Mouse (Mus musculus): ENCODE data around the gene Snrpc.
"Not testable (repeated sequence)": the region's sequence is repeated elsewhere in the genome, so short reads cannot be mapped to it uniquely, and the experiment has no call there.

The Snrpc gene

DNA sequence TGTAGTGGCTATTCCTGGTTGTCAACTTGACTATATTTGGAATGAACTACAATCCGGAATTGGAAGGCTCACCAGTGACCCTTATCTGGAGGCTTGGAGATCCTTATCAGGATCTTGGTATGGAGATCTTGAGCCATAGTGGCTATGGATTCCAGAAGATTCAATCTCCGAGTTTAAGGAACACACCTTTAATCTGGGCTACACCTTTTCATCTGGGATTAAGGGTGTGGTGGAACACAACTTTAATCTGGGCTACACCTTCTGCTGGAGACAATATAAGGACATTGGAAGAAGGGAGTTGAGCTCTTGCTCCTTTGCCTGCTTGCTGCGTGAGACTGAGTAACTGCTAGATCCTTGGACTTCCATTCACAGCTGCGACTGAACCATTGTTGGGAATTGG, at the start of gene Snrpc:
Gene Snrpc, plus strand, starts transcription at position 301 of the 400 bp plus-strand sequence.
- not testable (repeated sequence) for DNase-seq (ENCODE audit: low spot score in 2 of 2)

DNA sequence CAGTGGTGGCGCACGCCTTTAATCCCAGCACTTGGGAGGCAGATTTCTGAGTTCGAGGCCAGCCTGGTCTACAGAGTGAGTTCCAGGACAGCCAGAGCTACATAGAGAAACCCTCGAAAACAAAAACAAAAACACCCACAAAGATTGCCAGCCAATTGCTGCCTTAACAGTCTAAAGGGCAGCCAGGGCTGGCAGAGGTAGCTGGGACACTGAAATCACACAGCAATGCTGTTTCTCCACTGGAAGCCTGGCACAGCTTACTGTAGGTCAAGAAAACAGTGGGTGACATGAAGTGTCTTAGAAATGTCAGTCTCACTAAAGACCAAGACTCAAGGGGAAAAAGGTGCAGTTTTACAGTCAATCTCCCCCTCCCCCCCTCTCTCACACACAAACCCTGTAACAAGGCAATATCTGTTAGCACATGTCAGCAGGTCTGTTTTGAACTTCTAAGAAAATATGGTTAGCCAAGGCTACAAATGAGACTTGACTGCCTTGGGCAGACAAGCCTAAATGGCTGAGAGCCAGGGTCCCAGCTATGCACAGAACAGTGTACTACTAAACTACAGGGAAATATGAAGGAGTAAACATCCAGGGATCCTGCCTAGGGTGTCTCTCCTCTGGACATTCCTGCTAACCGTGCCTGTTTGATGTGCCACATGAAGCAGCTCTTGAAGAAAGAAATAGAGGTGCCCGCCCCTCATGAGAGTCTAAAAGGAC, 49.3 kb upstream of the Snrpc start:
- DNase-seq (ENCODE audit: low spot score in 2 of 2) = no peak

DNA sequence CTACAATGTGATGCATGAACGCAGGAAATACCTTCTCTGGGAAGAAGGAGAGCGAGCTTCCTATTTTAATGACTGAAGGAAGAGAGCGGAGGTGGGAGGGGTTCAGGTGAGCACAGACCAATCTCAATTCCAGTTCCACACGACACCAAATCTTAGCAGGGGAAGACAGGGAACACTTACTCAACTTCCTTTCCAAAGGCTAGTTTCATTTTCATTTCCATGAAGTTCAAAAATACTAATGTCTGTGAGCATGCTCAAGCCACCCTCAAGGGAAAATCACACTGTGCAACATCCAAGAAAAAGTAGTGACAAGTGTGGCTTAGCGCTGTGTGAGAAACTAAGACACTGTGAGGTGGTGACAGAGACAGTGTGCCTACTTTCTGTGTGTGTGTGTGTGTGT, 47.9 kb upstream of the Snrpc start:
- DNase-seq (ENCODE audit: low spot score in 2 of 2) = no peak

DNA sequence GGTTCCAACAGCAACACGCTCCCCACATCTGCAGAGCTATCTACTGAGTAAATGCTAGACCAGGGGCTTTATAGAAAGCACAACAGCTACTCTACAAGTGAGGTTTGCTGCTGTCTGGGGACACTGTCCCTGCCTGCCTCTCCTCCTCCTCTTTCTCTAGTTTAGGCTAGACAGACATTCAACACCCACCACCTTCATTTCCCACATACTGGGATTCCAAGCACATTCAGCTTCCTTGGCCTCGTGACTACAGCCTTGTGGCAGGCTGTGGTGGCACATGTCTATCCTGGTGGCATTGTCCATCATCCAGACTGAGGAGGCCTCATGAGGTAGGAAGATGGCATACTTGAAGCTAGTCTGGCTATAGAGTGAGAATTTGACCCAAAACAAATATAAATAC, 47.0 kb upstream of the Snrpc start:
- DNase-seq (ENCODE audit: low spot score in 2 of 2) = no peak

DNA sequence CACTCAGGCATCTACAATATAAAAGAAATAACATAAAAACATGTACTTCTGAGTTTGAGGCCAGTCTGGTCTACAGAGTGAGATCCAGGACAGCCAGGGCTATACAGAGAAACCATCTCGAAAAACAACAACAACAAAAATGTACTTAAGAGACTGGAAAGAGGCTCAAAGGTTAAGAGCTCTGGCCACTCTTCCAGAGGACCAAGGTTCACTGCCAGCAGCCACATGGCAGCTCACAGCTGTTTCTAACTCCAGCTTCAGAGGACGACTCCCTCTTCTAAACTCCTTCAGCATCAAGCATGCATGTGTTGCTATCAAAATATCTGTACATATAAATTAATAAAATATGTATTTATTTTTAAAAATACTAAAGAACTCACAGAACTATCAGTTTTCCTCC, 46.4 kb upstream of the Snrpc start:
- DNase-seq (ENCODE audit: low spot score in 2 of 2) = no peak

DNA sequence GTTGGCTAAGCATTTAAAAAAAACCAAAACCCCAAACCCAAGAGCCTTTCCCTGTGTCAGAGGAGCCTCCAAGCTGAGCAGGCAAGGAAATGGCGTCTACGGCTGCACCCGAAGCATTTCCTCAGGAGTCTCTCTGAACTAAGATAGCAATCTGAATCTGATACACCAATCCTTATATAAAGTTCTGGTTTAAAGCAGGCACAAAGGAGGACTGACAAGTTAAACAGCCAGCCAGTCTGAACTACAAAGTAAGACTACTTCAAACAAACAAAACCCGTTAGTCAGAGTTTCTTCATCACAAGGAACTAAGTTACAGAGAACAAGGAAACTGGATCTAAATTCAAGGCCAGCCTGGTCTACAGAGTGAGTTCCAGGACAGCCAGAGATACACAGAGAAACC, 45.4 kb upstream of the Snrpc start:
- no peak for DNase-seq (ENCODE audit: low spot score in 2 of 2)

DNA sequence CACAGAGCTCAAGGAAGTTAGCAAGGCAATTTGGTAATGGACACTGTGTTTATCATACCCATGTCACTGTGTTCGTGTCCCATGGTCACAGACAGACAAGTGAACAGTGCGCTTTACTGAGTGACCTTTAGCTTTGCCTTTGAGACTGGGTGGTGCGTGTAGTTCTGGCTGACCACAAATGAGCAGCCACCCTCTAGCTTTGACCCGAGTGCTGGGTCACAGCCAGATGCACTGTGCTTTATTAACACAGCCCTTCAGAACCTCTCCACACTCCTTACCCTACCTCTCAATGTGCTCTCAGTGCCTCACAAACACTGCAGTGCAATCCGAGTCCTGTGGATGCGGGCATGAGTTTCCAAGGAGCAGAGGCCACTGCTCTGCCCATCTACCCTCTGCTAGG, 44.8 kb upstream of the Snrpc start:
- no peak for DNase-seq (ENCODE audit: low spot score in 2 of 2)

DNA sequence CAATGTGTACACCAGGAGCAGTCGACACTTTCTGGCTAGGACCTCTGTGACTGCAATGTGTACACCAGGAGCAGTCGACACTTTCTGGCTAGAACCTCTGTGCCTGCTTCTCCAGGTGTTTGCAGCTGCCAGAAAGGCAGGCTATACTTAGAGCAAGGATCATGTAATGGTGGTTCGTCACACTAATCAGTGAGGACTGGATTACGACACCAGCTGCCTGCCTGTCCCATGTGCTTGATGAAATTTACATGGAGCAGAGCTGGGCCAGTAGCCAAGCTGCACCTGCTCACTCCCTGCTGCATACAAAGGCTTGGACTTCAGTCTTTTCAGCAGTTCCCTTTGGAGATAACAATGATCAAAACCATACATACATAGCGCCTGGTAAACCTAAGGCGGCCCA, 41.2 kb upstream of the Snrpc start:
- no peak for DNase-seq (ENCODE audit: low spot score in 2 of 2)

DNA sequence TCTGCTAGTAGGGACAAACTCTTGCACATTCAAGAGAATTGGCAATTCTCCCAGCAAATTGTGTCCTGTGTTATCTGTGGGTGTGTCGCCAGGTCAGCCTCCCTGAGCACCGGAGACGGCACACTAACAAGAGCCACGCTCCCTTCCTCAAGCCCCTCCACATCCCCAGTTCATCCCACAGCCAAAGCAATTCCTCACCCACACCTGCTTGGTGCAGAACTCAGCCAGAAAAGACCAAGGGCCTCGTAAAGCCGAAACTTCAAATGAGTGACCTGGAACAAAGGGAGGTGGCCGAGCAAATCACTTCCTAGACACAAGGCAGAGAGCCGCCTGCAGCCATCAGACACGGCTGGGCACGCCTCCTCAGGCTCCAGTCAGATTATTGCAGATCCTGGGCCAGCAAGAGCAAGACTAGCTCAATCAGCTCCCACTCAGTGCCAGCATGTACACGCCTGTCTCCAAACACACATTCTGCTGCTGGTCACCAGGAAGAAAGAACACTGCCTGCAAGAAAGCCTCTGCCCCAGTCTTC, 40.5 kb upstream of the Snrpc start:
- DNase-seq (ENCODE audit: low spot score in 2 of 2) = no peak

DNA sequence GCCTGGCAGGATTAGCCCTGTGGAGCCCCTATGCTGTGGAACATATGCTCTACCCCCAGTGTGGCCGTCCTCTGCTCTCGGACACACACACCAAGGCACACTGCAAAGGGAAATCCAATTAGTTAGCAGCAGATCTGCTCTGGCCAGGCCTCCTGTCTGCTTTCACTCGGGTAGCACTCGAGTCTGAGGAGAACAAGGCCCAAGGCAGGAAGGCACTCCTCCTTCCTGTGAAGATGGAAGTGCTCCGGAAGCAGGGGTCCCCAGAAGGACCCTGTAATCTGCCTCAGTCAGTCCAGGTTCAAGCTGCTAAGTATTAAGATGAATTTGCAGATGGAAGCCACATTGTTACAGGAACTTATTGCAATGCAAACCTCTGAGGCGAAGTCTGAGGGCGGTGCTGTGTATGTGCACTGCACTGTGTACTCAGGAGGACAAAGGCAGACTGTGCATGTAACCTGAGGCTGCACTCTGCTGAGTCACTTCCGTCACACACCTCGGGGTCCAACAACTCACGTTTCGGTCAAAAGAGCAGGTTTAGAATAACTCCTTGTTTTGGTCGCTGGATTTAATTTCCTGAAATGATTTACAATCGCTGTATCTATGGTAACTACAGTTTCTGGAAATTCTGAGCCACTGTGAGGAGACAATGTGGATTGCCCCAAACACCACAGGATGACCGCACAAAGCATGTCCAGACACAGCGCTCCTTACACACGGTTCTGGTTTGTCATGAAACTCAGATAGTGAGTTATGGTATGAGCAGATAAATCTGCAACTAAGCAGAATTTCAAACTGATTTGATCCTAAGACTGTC, 38.0 kb upstream of the Snrpc start:
- DNase-seq (ENCODE audit: low spot score in 2 of 2) = no peak

DNA sequence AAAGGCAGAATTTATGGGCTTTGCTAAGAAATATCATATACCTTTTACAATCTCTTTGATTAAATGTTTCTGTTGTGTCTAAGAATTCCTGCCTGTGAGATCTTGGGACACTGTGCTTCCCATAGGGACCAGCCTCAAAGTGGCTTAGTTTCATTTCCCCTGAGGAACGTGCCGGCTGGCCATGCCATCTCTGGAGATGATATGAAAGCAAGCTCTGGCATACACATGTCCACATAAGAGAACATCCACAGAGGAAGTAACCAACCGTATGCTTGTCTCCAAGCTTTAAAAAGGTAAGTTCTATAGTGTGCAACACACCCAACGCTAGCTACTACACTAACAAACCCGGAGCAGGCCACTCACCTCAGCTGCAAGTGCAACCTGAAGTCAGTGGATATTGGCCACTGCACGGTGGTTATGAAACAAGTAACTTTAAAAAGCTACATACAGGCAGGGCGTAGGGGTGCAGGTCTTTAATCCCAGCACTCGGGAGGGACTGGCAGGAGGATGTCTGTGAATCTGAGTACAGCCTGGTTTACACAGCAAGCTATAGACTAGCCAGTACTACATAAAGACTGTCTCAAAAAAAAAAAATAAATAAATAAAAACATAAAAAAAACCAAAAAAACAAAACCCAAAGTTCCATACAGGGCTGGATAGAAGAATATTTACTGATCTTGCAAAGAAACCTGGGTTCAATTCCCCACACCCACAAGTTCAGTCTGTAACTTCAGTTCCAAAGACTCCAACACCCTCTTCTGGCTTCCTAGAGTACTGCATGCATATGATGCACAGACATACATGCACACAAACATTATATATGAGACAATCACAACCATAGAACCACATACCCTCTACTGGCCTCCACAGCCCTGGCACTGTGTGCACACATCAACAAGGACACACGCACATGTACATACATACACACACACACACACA, 37.0 kb upstream of the Snrpc start:
- DNase-seq (ENCODE audit: low spot score in 2 of 2) = no peak

DNA sequence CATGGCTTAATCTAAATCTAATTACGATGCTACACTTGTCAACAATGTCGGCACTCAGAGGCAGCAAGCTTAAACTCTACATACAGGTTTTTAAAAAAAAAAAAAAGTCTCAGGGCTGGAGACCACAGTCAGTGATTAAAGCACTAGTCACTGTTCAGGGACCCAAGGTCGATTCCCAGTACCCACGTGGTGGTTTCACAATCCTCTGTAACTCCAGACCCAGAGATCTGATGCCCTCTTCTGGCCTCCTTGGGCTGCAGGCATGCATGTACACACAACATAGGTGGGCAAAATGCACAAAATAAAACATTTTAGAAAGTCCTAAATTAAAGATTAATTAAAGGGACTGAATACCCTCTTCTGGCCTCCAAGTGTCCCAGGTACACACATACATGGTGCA, 34.2 kb upstream of the Snrpc start:
- no peak for DNase-seq (ENCODE audit: low spot score in 2 of 2)

DNA sequence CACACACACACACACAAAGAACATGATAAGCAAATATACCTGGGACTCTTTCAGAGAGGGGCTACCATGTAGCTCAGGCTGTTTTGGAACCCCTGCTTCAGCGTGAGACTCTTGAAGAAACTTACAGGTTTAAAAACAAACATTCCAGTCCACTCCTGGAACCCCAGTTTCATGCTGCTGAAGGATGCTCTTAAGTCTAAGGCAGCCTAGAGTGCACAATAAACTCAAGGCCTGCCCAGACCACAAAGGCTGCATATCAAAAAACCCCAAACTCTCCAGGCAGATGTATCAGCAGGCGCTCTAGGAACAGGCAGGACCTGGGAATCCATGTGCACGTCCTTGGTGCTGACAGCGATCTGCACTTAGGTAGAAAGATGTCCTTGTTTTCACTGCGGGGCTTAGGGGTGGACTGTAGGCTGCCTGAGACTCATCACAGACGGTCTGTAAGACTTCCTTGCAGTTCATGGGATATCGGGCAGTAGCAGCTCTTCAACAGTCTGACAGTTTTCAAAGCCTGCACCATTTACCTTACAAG, 33.7 kb upstream of the Snrpc start:
- no peak for DNase-seq (ENCODE audit: low spot score in 2 of 2)

DNA sequence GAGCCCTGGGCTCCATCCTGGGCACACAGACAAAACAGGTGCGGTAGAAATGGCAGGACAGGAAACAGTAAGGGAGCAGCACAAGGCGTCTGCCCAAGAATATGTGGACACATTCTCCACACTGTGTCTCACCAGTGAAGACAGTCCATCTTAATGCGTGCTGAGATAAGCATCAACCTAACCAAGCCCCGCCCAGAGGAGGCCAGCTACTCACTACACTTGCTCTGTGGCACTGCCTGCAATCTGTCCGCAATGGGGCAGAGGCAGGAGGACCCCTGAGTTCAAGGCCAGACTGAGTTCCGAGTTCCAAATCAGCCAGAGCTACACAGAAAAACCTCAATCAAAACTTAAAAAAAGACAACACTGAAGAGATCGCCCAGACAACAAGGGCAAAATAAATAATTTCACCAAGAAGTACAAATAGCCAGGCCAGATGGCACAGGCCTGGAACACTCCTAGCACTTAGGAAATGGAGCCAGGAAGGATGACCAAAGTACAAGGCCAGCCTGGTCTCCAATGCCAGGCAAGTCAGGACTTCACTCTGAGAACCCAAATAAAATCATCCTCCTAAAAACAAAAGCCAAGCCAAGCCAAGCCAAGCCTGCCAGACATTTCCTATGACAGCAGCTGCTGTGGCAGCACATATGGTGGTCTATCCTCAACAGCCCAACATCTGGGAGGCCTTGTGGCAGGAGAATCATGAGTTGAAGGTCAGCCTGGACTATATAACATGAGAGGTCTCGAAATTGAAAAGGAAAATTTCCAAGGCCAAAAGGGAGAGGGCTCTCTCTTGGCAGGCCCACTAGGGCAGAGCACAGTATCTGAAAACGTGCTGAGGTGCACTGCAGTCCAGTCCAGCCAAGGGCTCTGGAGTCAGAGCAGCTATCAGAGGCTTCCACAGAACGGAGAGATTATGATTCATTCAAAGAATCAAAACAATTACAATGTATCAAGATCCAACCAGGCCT, 32.9 kb upstream of the Snrpc start:
- DNase-seq (ENCODE audit: low spot score in 2 of 2) = no peak

DNA sequence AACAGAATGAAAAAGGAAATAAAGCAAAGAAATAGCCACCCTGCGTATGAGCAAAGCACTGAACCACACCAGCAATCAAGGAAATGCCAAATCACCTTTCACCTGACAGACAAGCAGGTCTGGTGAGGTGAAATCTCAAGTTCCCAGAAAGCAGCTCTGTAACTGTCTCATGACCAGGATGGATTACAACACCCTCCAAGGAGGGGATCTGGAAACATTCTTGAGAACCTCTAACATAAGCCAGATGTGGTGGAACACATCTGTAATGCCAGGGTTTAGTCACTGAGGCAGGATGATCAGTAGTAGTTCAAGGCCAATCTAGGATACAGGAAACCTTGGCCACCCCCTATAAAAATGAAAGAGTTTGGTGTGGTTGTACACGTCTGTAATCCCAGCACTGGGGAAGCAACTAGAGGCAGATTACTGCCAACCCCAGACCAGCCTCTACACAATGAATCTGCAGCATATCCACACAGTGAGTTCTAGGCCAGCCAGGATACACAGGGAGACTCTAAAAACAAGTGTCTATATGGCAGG, 30.3 kb upstream of the Snrpc start:
- DNase-seq (ENCODE audit: low spot score in 2 of 2) = no peak

DNA sequence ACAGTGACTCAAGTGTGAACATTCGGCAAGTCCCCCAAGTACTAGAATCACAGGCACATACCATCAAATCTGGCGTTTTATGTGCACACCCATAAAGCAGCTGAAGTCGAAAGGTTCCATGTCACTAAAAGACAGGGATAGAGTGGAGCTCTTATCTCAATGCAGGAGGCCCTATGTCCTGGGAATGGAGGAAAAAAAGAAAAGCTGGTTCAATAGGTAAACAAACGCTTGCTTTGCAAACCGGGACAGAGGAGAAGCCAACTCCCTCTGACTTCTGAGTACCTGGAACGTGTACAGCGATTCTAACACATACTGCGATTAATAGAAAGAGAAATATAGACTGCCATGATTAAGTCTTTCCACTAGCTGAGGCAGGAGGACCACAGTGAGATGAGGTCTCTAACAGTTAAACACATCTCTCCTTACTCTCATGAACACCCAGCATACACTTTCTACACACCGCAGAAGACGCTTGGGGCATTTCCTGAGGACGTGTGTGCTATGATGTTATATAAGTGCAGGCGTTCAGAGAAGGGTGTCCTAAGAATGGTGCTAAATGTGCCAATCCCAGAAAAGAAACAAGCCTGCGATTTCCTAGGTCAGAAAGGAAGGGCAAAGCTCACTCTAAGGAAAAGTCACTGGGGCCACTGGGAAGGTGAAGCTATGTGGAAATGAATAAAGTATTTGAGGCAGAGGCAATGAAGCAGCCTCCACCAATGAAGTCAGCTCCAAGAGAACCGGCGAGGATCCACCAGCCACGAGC, 27.2 kb upstream of the Snrpc start:
- DNase-seq (ENCODE audit: low spot score in 2 of 2) = no peak

DNA sequence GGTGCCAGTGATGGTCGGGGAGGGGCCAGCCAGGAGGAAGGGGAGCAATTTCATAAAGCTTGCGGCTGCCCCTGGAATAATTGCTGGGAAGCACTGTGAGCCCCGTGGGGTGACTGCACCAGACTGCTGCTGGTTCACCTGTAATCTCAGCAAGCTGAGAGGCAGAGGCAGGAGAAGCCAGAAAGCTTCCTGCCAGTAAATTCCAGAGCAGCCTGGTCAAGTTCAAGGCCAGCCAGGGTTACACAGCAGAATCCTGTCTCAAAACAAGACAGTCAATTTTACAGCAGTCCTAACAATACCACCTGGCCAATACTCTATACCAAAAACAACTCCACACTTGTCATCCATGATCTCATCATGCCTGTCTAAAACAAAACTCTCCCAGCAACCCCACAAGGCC, 26.0 kb upstream of the Snrpc start:
- DNase-seq (ENCODE audit: low spot score in 2 of 2) = no peak

DNA sequence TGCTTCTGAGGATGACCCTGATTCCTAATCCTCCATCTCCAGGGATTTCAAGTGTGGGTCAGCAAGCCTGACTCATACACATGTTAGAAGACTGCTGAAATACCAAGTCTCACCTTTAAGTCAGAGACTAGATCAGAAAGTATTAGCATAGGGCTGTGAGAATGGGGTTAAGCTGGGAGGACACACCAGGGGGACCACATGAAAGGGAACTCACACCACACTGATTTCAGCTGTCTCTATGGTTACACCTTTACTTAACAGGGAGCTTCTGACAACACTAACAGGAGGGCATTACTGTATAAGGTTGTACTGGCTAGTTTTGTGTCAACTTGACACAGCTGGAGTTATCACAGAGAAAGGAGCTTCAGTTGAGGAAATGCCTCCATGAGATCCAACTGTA, 23.3 kb upstream of the Snrpc start:
- no peak for DNase-seq (ENCODE audit: low spot score in 2 of 2)

DNA sequence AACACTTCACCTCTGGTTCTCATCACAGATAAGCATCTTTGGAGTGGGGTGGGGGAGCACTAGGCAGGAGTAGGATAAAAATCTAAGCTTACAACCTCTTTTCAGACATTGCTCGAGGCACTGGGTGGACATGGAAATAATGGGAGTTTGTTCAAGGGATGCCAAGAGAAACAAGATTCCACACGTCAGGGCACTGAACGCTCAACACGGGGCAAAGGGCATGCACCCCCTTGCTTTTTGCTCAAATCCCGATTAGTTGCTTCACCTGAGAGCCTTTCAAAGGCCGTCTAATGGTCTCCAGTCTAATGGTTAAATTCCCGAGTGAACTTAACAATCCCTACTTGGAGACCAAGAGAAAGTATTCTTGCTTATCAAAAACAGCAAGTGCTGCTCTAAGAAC, 18.9 kb upstream of the Snrpc start:
- no peak for DNase-seq (ENCODE audit: low spot score in 2 of 2)
